Mouse (Mus musculus) limb, embryonic 13.5 days (tissue): ENCODE measurements around the gene Dvl2. TPM values are rescaled to one million over a fixed set of nuclear protein-coding genes. Genes with fewer than 3 reads are reported as not detected.
A peak's percentile ranks its signal among the peaks of the same experiment; 100 is the strongest.
"Not testable (repeated sequence)": the region's sequence is repeated elsewhere in the genome, so short reads cannot be mapped to it uniquely, and the experiment has no call there.

Source experiments
- ATAC-seq: fragments of 200-750 bp; cut with Nextera tagmentation; 2 replicates; pipeline ENCODE4 v1.8.0; 2017; ENCODE audit warnings: low read depth, moderate number of reproducible peaks, moderate TSS enrichment; ENCODE audit not compliant: low FRiP score
- H3K27ac ChIP-seq: fragments of 300-500 bp; sonication (generic); 2 replicates; pipeline ENCODE4 v1.5.1; 2015; ENCODE audit warnings: inconsistent platforms, mild to moderate bottlenecking, moderate library complexity
- H3K27me3 ChIP-seq: fragments of 300-500 bp; sonication (generic); 2 replicates; pipeline ENCODE4 v1.6.1; 2015; ENCODE audit warnings: mild to moderate bottlenecking, inconsistent platforms
- H3K36me3 ChIP-seq: fragments of 300-500 bp; sonication (generic); 2 replicates; pipeline ENCODE4 v1.6.1; 2015; ENCODE audit warnings: inconsistent platforms, mild to moderate bottlenecking, moderate library complexity
- H3K4me1 ChIP-seq: fragments of 300-500 bp; sonication (generic); 2 replicates; pipeline ENCODE4 v1.6.1; 2015; ENCODE audit warnings: inconsistent platforms
- H3K4me2 ChIP-seq: fragments of 300-500 bp; sonication (generic); replicated peaks from 2 replicates; pipeline ENCODE4 v1.6.1; 2015; ENCODE audit warnings: inconsistent platforms, mild to moderate bottlenecking, moderate library complexity
- H3K4me3 ChIP-seq: fragments of 300-500 bp; sonication (generic); 2 replicates; pipeline ENCODE4 v1.5.1; 2015; ENCODE audit warnings: moderate library complexity, mild to moderate bottlenecking, inconsistent platforms
- H3K9ac ChIP-seq: fragments of 300-500 bp; sonication (generic); 2 replicates; pipeline ENCODE4 v1.6.1; 2015; ENCODE audit warnings: mild to moderate bottlenecking, inconsistent platforms
- H3K9me3 ChIP-seq: fragments of 300-500 bp; sonication (generic); 2 replicates; pipeline ENCODE4 v1.6.1; 2016; ENCODE audit warnings: inconsistent platforms
- WGBS: fragments of 180-500 bp; shearing (Covaris S2); methylation state at CpG from one replicate; pipeline ENCODE4 v1.1.7; 2015; 5-methylcytosine and 5-hydroxymethylcytosine counted together
- polyA plus RNA-seq: library from polyadenylated mRNA; unstranded; fragments of >200 nt; fragmentation: Nextera tagmentation; extraction: Ambion mirVana; gene quantifications from 2 replicates; pipeline ENCODE4 v1.2.1, GENCODE M21; 2015

Dvl2 gene
- 54.3 and 59.8 TPM in 2 replicates for polyA plus RNA-seq

- no peaks in the 10 kb centered on the region for H3K27me3 ChIP-seq
- peak; percentile 62 for ATAC-seq
- under 1% methylated on average over 48 of the region's 48 CpGs for WGBS
- H3K4me1 ChIP-seq, result peaks cover 53% of the 10 kb centered on the region
- H3K9ac ChIP-seq, result peak within 1 kb of the TSS; percentile 84
- peak within 1 kb of the TSS; percentile 96 for H3K4me2 ChIP-seq
- peaks cover 36% of the 10 kb centered on the region for H3K36me3 ChIP-seq
- H3K4me3 ChIP-seq, result peak within 1 kb of the TSS; percentile 81
- peak within 1 kb of the TSS; percentile 96 for H3K27ac ChIP-seq
- no peaks in the 10 kb centered on the region for H3K9me3 ChIP-seq
Measured at GRCm38 (mm10) chr11:70000396-70000898, at the start of gene Dvl2. Dvl2 (plus strand) TSS chr11:70000595.

- peaks cover 1% of the 10 kb centered on the region; the same call in 1 of the 2 replicates for H3K36me3 ChIP-seq
- H3K27me3 ChIP-seq, result peaks cover 13% of the 10 kb centered on the region; the same call in 1 of the 2 replicates
- no peak overlapping the region for H3K4me3 ChIP-seq
- WGBS, result 46% methylated on average over 4 of the region's 4 CpGs
- H3K4me1 ChIP-seq, result peaks cover 23% of the 10 kb centered on the region
- no peak overlapping the region for H3K4me2 ChIP-seq
- no peak overlapping the region for H3K27ac ChIP-seq
- ATAC-seq, result no peak
- H3K9me3 ChIP-seq, result no peaks in the 10 kb centered on the region
- no peak overlapping the region for H3K9ac ChIP-seq
Measured at GRCm38 (mm10) chr11:69950807-69951459, 49.5 kb upstream of the Dvl2 start.

- Histone ChIP-seq H3K4me2 (no peak overlapping the region), H3K4me3 (no peak overlapping the region), H3K36me3 (no peaks in the 10 kb centered on the region), H3K27ac (no peak overlapping the region), H3K9ac (no peak overlapping the region), H3K4me1 (peaks cover 9% of the 10 kb centered on the region), H3K27me3 (peaks cover 13% of the 10 kb centered on the region; the same call in 1 of the 2 replicates), H3K9me3 (no peaks in the 10 kb centered on the region)
- no peak for ATAC-seq
- WGBS, result 40% methylated on average over 1 of the region's 1 CpGs
Measured at GRCm38 (mm10) chr11:69952274-69952673, 48.1 kb upstream of the Dvl2 start.

- ATAC-seq, result no peak
- no peak overlapping the region for H3K4me2 ChIP-seq
- H3K9ac ChIP-seq, result no peak overlapping the region
- H3K4me3 ChIP-seq, result no peak overlapping the region
- H3K9me3 ChIP-seq, result no peaks in the 10 kb centered on the region
- H3K27ac ChIP-seq, result no peak overlapping the region
- H3K27me3 ChIP-seq, result peaks cover 13% of the 10 kb centered on the region; the same call in 1 of the 2 replicates
- WGBS, result 65% methylated on average over 11 of the region's 11 CpGs
- H3K4me1 ChIP-seq, result peaks cover 4% of the 10 kb centered on the region; the same call in 1 of the 2 replicates
- H3K36me3 ChIP-seq, result no peaks in the 10 kb centered on the region
Measured at GRCm38 (mm10) chr11:69953267-69953915, 47.0 kb upstream of the Dvl2 start.

- H3K4me2 ChIP-seq, H3K9me3 ChIP-seq, ATAC-seq, H3K4me1 ChIP-seq, H3K9ac ChIP-seq, H3K36me3 ChIP-seq, H3K4me3 ChIP-seq, H3K27ac ChIP-seq: not testable (repeated sequence)
- 79% methylated on average over 4 of the region's 4 CpGs for WGBS
- H3K27me3 ChIP-seq, result peaks cover 26% of the 10 kb centered on the region
Measured at GRCm38 (mm10) chr11:69955618-69956017, 44.8 kb upstream of the Dvl2 start.

GRCm38 (mm10) chr11:69956218-69956617 is 44.2 kb upstream of the Dvl2 start:
- H3K4me3 ChIP-seq, result no peak overlapping the region
- 79% methylated on average over 1 of the region's 1 CpGs for WGBS
- no peak overlapping the region for H3K9ac ChIP-seq
- H3K27me3 ChIP-seq, result peaks cover 27% of the 10 kb centered on the region
- H3K27ac ChIP-seq, result no peak overlapping the region
- H3K4me2 ChIP-seq, result no peak overlapping the region
- ATAC-seq, result no peak
- no peaks in the 10 kb centered on the region for H3K36me3 ChIP-seq
- no peaks in the 10 kb centered on the region for H3K9me3 ChIP-seq
- no peaks in the 10 kb centered on the region for H3K4me1 ChIP-seq

- H3K27ac ChIP-seq, result no peak overlapping the region
- no peak for ATAC-seq
- no peak overlapping the region for H3K4me2 ChIP-seq
- 30% methylated on average over 5 of the region's 5 CpGs for WGBS
- peaks cover 6% of the 10 kb centered on the region; the same call in 1 of the 2 replicates for H3K4me1 ChIP-seq
- H3K9ac ChIP-seq, result no peak overlapping the region
- peaks cover 62% of the 10 kb centered on the region for H3K27me3 ChIP-seq
- H3K36me3 ChIP-seq, result no peaks in the 10 kb centered on the region
- no peak overlapping the region for H3K4me3 ChIP-seq
- H3K9me3 ChIP-seq, result no peaks in the 10 kb centered on the region
Measured at GRCm38 (mm10) chr11:69960616-69961015, 39.8 kb upstream of the Dvl2 start.

GRCm38 (mm10) chr11:69961841-69962240 is 38.6 kb upstream of the Dvl2 start:
- H3K4me1 ChIP-seq, result peaks cover 18% of the 10 kb centered on the region
- peaks cover 75% of the 10 kb centered on the region for H3K27me3 ChIP-seq
- H3K27ac ChIP-seq, result no peak overlapping the region
- no peak overlapping the region for H3K9ac ChIP-seq
- 48% methylated on average over 5 of the region's 5 CpGs for WGBS
- H3K4me2 ChIP-seq, result no peak overlapping the region
- ATAC-seq, result no peak
- 0 out of 2 replicates have a peak overlapping the region, but pooled peaks have one; percentile 1 for H3K4me3 ChIP-seq
- H3K9me3 ChIP-seq, result no peaks in the 10 kb centered on the region
- no peaks in the 10 kb centered on the region for H3K36me3 ChIP-seq

GRCm38 (mm10) chr11:69964650-69965270 is 35.6 kb upstream of the Dvl2 start, which contains the start of gene Cldn7:
Cldn7 (plus strand) TSS chr11:69964779.
- Histone ChIP-seq H3K4me1 (peaks cover 20% of the 10 kb centered on the region), H3K27me3 (peaks cover 88% of the 10 kb centered on the region), H3K9me3 (no peaks in the 10 kb centered on the region), H3K9ac (no peak within 1 kb of the TSS), H3K27ac (no peak within 1 kb of the TSS), H3K4me3 (peak within 1 kb of the TSS; percentile 46), H3K4me2 (peak within 1 kb of the TSS; percentile 71), H3K36me3 (peaks cover 23% of the 10 kb centered on the region)
- ATAC-seq, result no peak
- 13% methylated on average over 24 of the region's 24 CpGs for WGBS

GRCm38 (mm10) chr11:69965271-69966005 is 35.0 kb upstream of the Dvl2 start:
- Histone ChIP-seq H3K9ac (no peak overlapping the region), H3K27ac (no peak overlapping the region), H3K4me3 (peak overlapping the region; percentile 46), H3K36me3 (peaks cover 30% of the 10 kb centered on the region), H3K9me3 (no peaks in the 10 kb centered on the region), H3K4me1 (peaks cover 20% of the 10 kb centered on the region), H3K4me2 (peak overlapping the region; percentile 71), H3K27me3 (peaks cover 84% of the 10 kb centered on the region)
- ATAC-seq, result no peak
- 2% methylated on average over 49 of the region's 49 CpGs for WGBS

- H3K9ac ChIP-seq, result peak overlapping the region; percentile 65
- H3K36me3 ChIP-seq, result peaks cover 34% of the 10 kb centered on the region
- H3K27me3 ChIP-seq, result peaks cover 76% of the 10 kb centered on the region
- H3K4me2 ChIP-seq, result peak overlapping the region; percentile 71
- H3K4me3 ChIP-seq, result peak overlapping the region; percentile 46
- 2% methylated on average over 58 of the region's 59 CpGs for WGBS
- peak; percentile 51; the same call in 1 of the 2 replicates for ATAC-seq
- H3K27ac ChIP-seq, result no peak overlapping the region
- no peaks in the 10 kb centered on the region for H3K9me3 ChIP-seq
- peaks cover 20% of the 10 kb centered on the region for H3K4me1 ChIP-seq
Measured at GRCm38 (mm10) chr11:69966006-69966859, 34.2 kb upstream of the Dvl2 start.
